Mouse (Mus musculus) intestine, embryonic 15.5 days (tissue): Measurements from ENCODE around the gene Ugt2a3. TPM values are rescaled to one million over a fixed set of nuclear protein-coding genes. Genes with fewer than 3 reads are reported as not detected.
"Not testable (repeated sequence)": the region's sequence is repeated elsewhere in the genome, so short reads cannot be mapped to it uniquely, and the experiment has no call there.

Experiments
- ATAC-seq: fragments of 200-750 bp; cut with Nextera tagmentation; 2 replicates; pipeline ENCODE4 v1.8.0; 2017; ENCODE audit warnings: moderate TSS enrichment, moderate library complexity
- H3K27ac ChIP-seq: fragments of 300-500 bp; sonication (generic); 2 replicates; pipeline ENCODE4 v1.5.1; 2015; ENCODE audit warnings: mild to moderate bottlenecking, inconsistent platforms
- H3K27me3 ChIP-seq: fragments of 300-500 bp; sonication (generic); replicated peaks from 2 replicates; pipeline ENCODE4 v1.6.1; 2015; ENCODE audit warnings: inconsistent platforms
- H3K36me3 ChIP-seq: fragments of 300-500 bp; sonication (generic); 2 replicates; pipeline ENCODE4 v1.6.1; 2015; ENCODE audit warnings: inconsistent platforms
- H3K4me1 ChIP-seq: fragments of 300-500 bp; sonication (generic); replicated peaks from 2 replicates; pipeline ENCODE4 v1.6.1; 2015; ENCODE audit warnings: inconsistent platforms
- H3K4me2 ChIP-seq: fragments of 300-500 bp; sonication (generic); replicated peaks from 2 replicates; pipeline ENCODE4 v1.6.1; 2015; ENCODE audit warnings: mild to moderate bottlenecking, inconsistent platforms
- H3K4me3 ChIP-seq: fragments of 300-500 bp; sonication (generic); replicated peaks from 2 replicates; pipeline ENCODE4 v1.5.1; 2015; ENCODE audit warnings: inconsistent platforms
- H3K9ac ChIP-seq: fragments of 300-500 bp; sonication (generic); 2 replicates; pipeline ENCODE4 v1.6.1; 2015; ENCODE audit warnings: inconsistent platforms
- H3K9me3 ChIP-seq: fragments of 300-500 bp; sonication (generic); 2 replicates; pipeline ENCODE4 v1.6.1; 2016; ENCODE audit warnings: inconsistent platforms
- WGBS: fragments of 180-500 bp; shearing (Covaris S2); methylation state at CpG from one replicate; pipeline ENCODE4 v1.1.7; 2015; 5-methylcytosine and 5-hydroxymethylcytosine counted together
- polyA plus RNA-seq: library from polyadenylated mRNA; unstranded; fragments of >200 nt; fragmentation: Nextera tagmentation; extraction: Ambion mirVana; gene quantifications from 2 replicates; pipeline ENCODE4 v1.2.1, GENCODE M21; 2015

The Ugt2a3 gene
- polyA plus RNA-seq: 3.1 and 3.6 TPM in 2 replicates

DNA sequence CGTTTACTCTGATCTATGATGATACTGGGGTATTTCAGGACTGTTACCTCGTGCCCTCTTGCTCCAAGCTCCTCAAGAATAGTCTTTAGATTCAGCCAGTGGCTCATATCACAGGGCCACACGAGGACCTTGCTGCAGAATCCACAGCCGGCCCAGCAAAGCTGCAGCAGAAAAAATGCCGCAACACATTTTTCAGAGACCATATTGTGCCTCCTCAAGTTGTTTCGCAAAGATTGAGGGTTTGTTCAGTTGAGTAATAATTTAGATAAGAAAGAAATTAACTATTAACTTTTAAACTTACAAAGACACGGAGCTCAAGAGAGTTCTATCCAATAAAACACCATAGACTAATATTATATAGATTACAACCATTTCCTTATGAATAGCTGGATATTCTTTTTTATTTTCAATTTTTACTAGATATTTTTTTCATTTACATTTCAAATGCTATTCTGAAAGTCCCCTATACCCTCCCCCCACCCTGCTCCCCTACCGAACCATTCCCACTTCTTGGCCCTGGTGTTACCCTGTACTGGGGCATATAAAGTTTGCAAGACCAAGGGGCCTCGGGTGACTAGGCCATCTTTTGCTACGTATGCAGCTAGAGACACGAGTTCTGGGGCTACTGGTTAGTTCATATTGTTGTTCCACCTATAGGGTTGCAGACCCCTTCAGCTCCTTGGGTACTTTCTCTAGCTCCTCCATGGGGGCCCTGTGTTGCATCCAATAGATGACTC, at the start of gene Ugt2a3:
TSS of gene Ugt2a3 (minus strand) at position 235 of the 737 bp plus-strand sequence.
- no peak within 1 kb of the TSS for H3K4me2 ChIP-seq
- 57% methylated on average over 11 of the region's 11 CpGs for WGBS
- H3K4me3 ChIP-seq: no peak within 1 kb of the TSS
- no peaks in the 10 kb centered on the region for H3K4me1 ChIP-seq
- peak; percentile 86 for ATAC-seq
- no peaks in the 10 kb centered on the region for H3K36me3 ChIP-seq
- H3K27me3 ChIP-seq: no peaks in the 10 kb centered on the region
- no peak within 1 kb of the TSS for H3K27ac ChIP-seq
- H3K9ac ChIP-seq: no peak within 1 kb of the TSS
- no peaks in the 10 kb centered on the region for H3K9me3 ChIP-seq

DNA sequence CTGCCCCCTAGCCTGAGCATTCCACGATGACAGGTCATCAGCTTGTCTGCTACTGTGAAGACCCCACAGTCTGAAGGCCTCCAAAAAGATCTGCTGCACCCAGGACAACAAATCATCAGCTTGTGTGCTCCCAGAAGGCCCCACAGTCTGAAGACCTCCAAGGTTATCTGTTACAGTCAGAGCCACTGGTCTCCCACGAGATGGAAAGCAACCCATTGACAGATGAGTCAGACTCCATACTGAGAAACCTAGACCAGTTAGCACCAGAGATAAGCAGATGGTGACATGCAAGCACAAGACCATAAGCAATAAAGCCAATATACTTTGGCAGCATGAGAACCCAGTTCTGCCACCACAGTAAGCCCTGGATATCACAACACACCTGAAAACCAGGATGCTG, 43.2 kb upstream of the Ugt2a3 start:
- no peak overlapping the region for H3K4me2 ChIP-seq
- 37% methylated on average over 2 of the region's 2 CpGs for WGBS
- H3K9ac ChIP-seq: no peak overlapping the region
- H3K27ac ChIP-seq: peak overlapping the region; percentile 54; the same call in 1 of the 2 replicates
- no peak overlapping the region for H3K4me3 ChIP-seq
- ATAC-seq: peak; percentile 88
- H3K27me3 ChIP-seq: no peaks in the 10 kb centered on the region
- no peaks in the 10 kb centered on the region for H3K36me3 ChIP-seq
- no peaks in the 10 kb centered on the region for H3K9me3 ChIP-seq
- H3K4me1 ChIP-seq: no peaks in the 10 kb centered on the region

DNA sequence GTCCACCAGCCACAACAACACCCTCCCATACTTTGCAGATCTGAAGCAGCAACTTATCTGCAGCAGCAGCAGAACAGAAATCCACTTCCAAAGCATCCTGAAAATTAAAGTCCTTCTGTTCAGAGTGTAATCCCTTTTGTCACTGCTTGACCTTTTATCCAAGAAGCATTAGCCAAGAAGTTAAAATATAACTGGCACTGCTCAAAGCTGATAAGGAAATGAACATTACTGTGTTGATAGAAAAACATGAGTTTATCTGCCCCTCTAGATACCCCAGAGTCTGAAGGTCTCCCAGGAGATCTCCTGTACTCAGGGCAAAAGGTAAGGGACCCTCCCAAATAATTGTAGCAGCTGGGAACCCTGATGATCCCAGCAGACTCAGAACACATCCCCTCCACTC, 42.8 kb upstream of the Ugt2a3 start:
- H3K27me3 ChIP-seq: no peaks in the 10 kb centered on the region
- H3K4me3 ChIP-seq: no peak overlapping the region
- H3K27ac ChIP-seq: peak overlapping the region; percentile 54; the same call in 1 of the 2 replicates
- H3K9ac ChIP-seq: no peak overlapping the region
- H3K9me3 ChIP-seq: no peaks in the 10 kb centered on the region
- ATAC-seq: peak; percentile 95
- no peaks in the 10 kb centered on the region for H3K36me3 ChIP-seq
- no peak overlapping the region for H3K4me2 ChIP-seq
- no peaks in the 10 kb centered on the region for H3K4me1 ChIP-seq

DNA sequence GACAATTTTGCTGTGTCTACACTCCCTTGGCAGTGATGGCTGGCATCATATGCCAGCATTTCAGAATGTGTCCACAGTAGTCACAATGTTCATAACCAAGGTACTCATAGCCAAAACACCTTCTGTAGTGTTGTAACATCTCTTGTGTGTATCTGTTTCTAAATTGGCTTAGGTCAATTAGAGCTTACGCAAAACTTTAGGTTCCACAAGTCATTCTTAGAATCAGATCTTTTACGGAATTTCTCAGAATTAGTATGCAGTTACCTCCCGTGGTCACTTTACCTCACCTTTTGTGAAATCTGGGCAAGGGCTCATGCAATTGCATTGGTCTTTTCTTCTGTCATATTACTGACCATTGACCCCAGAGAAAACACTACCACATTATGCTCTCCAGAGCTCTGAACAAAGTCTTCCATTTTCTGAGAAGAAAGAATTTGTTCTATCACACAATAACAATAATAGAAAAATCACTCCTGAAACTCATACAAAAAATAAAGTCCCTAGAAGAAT, 38.9 kb upstream of the Ugt2a3 start:
- H3K4me1 ChIP-seq: no peaks in the 10 kb centered on the region
- no peak overlapping the region for H3K9ac ChIP-seq
- no peak overlapping the region for H3K4me2 ChIP-seq
- no peak overlapping the region for H3K4me3 ChIP-seq
- no peaks in the 10 kb centered on the region for H3K9me3 ChIP-seq
- 82% methylated on average over 3 of the region's 3 CpGs for WGBS
- H3K36me3 ChIP-seq: no peaks in the 10 kb centered on the region
- no peaks in the 10 kb centered on the region for H3K27me3 ChIP-seq
- no peak for ATAC-seq
- H3K27ac ChIP-seq: no peak overlapping the region

DNA sequence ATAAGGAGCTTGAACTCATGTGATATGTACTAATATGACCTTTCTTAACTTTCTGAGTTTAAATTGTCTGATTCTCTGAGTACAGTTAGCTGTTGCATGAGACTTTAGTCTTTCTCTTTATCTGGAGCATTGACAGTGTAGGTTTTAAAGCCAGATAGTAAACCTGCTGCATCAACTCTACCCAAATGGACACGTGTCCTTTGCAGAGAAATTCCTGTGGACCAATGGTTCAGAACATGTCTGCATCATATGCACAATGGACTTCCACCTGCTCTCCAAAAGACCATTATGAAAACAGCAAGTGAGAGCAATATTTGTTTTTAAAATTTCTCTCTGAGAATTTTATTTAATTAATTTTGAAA, 36.5 kb upstream of the Ugt2a3 start:
- 41% methylated on average over 1 of the region's 1 CpGs for WGBS
- no peaks in the 10 kb centered on the region for H3K9me3 ChIP-seq
- no peak overlapping the region for H3K9ac ChIP-seq
- H3K4me2 ChIP-seq: no peak overlapping the region
- no peaks in the 10 kb centered on the region for H3K4me1 ChIP-seq
- no peaks in the 10 kb centered on the region for H3K36me3 ChIP-seq
- ATAC-seq: no peak
- H3K27ac ChIP-seq: no peak overlapping the region
- no peaks in the 10 kb centered on the region for H3K27me3 ChIP-seq
- no peak overlapping the region for H3K4me3 ChIP-seq

DNA sequence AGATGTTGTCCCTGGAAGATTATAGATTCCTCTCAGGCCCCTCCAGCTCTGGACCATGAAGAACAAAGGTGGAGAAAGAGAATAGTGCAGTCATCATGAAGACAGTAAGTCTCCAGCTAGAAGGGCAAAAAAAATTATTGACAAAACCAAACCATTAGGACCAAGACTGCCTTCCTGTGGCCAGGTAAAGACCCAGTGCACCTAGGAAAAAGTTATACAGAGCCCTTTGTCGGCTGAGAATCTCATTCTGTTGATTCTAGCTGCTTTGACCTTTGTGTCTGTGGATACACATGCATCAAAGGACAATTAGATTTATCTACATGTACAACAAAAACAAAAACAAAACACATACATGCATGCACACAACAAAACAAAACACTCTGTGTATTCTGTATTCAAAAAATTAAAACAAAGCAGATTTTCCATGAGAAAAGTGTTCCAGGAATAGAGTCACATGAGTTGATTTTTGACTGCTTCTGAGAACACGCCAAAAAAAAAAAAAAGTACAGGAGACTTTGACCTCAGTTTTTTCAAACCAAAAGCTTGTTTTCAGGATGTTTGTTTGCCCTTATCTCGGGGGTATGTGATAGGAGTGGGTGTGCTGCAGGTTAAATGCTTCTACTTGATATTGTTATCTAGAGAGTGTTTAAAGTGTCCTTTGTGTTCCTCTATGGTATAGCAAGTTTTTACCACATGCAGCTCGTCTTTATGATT, 36.0 kb upstream of the Ugt2a3 start:
- 40% methylated on average over 4 of the region's 4 CpGs for WGBS
- ATAC-seq: peak; percentile 95
- not testable (repeated sequence) for H3K27ac ChIP-seq, H3K4me2 ChIP-seq, H3K4me1 ChIP-seq, H3K36me3 ChIP-seq, H3K27me3 ChIP-seq, H3K4me3 ChIP-seq, H3K9ac ChIP-seq, H3K9me3 ChIP-seq

DNA sequence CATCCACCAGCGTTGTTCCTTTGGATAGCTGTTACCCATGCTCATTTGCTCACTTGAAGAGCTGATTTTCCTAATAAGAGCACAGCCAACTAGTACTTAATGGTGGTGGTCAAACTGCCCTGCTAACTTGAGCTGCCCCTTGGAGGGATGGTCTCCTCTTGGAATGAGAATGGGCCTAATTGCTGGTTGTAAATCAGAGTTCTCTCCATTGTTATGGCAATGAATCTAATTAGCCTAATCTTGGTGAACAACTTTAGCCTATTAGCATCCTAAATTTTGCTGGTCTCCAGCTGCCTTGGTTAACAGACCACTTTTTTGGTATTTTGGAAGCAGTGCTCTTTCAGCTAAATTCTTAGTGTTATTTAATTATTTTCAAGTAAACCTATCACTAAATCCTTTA, 13.4 kb upstream of the Ugt2a3 start:
- no peak overlapping the region for H3K4me2 ChIP-seq
- H3K36me3 ChIP-seq: no peaks in the 10 kb centered on the region
- no peaks in the 10 kb centered on the region for H3K27me3 ChIP-seq
- ATAC-seq: no peak
- H3K9ac ChIP-seq: no peak overlapping the region
- H3K4me1 ChIP-seq: no peaks in the 10 kb centered on the region
- no peak overlapping the region for H3K4me3 ChIP-seq
- 57% methylated on average over 1 of the region's 1 CpGs for whole genome bisulfite sequencing
- H3K9me3 ChIP-seq: no peaks in the 10 kb centered on the region
- H3K27ac ChIP-seq: no peak overlapping the region

DNA sequence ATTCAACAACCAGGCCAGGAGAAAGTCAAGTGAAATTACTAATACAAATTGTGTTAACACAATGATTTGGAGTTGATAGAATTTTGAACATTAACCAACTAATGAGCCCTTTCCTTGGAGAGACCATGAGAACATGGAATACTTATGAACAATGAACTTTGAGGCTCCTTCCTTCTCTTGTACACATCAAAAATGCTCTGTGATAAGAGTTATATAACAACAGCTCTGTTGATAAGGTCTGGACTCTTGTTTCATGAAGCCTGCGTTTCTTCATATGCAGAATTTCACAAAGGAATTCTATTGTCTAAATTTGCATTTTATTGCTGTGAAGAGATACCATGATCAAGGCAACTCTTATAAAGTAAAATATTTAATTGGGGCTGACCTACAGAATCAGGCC, 12.2 kb upstream of the Ugt2a3 start:
- not testable (repeated sequence) for H3K27ac ChIP-seq, H3K27me3 ChIP-seq, H3K36me3 ChIP-seq, H3K9ac ChIP-seq, H3K4me1 ChIP-seq, H3K9me3 ChIP-seq, H3K4me2 ChIP-seq, H3K4me3 ChIP-seq
- peak; percentile 52; the same call in 1 of the 2 replicates for ATAC-seq
- WGBS: 56% methylated on average over 1 of the region's 1 CpGs

DNA sequence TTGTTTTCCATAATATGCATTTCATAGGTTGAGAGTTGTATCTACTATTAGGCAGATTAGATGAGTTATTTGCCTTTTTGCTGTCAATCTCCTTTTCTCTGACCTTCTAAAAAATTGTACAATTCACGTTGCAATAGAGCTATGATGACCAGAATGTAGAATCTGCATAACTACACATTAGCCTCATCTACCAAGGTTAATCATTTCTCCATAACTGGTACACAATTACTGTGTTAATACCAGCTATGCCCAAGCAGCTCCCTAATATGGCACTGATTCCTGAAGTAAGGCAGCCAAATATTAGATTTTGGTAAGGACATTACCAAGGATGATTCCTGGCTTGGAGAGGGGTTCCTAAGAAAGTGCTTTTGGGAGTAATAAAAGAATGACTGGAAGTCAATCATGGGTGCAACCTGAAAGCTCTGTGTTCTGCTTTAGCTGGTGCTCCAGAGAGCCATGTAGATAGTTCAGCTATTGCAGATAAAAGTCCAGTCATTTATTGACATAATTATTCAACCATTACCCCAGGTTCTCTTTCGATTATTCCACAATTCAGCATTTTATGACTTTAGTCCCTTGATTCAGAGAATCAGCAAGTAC, 10.6 kb upstream of the Ugt2a3 start:
- peak; percentile 85 for ATAC-seq
- not testable (repeated sequence) for H3K9me3 ChIP-seq, H3K9ac ChIP-seq, H3K27ac ChIP-seq, H3K27me3 ChIP-seq, H3K36me3 ChIP-seq, H3K4me2 ChIP-seq, H3K4me3 ChIP-seq, H3K4me1 ChIP-seq
- 47% methylated on average over 2 of the region's 2 CpGs for WGBS

DNA sequence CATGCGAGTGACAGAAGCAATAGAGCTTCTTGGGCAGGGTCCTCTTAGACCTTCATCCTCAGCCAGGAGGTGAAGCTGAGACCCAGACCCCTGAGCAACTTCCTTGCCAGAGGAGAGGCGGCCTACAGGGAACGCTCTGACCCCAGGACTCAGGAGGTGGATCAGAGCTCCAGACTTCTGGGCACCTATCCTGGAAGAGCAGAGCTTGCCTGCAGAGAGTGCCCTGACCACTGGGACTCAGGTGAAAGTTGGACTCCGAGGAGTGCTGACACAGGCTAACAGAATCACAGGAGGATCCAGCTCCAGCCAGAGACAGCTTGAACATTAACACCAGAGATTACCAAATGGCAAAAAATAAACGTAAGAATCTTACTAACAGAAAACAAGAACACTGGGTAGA, 3.5 kb upstream of the Ugt2a3 start:
- no peak for ATAC-seq
- H3K4me3 ChIP-seq: no peak overlapping the region
- H3K4me1 ChIP-seq: no peaks in the 10 kb centered on the region
- no peaks in the 10 kb centered on the region for H3K36me3 ChIP-seq
- 78% methylated on average over 5 of the region's 5 CpGs for WGBS
- H3K9me3 ChIP-seq: no peaks in the 10 kb centered on the region
- no peaks in the 10 kb centered on the region for H3K27me3 ChIP-seq
- H3K9ac ChIP-seq: no peak overlapping the region
- H3K27ac ChIP-seq: no peak overlapping the region
- H3K4me2 ChIP-seq: no peak overlapping the region

DNA sequence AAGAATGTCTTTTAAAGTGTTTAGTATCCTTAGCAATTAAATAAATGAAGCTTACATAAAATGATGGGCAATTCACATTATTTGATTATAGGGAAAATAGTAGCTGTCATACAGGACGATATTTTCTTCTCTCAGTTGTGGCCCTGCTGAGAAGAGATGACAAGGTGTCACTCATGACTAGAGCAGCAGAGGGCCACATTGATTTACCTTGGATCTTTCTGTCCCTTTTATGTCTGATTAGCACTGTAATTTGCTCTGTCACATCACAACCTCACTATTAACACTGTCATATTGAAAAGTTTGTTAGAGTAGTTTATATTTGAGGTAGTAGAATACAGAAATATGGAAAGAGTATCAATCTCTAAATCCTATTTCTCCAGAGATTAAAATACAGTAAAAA, 1.8 kb downstream of the Ugt2a3 start:
- H3K27ac ChIP-seq: no peak overlapping the region
- H3K9ac ChIP-seq: no peak overlapping the region
- H3K4me1 ChIP-seq: no peaks in the 10 kb centered on the region
- ATAC-seq: no peak
- H3K4me2 ChIP-seq: no peak overlapping the region
- H3K4me3 ChIP-seq: no peak overlapping the region
- WGBS: 72% methylated on average over 1 of the region's 1 CpGs
- no peaks in the 10 kb centered on the region for H3K27me3 ChIP-seq
- no peaks in the 10 kb centered on the region for H3K36me3 ChIP-seq
- H3K9me3 ChIP-seq: no peaks in the 10 kb centered on the region

DNA sequence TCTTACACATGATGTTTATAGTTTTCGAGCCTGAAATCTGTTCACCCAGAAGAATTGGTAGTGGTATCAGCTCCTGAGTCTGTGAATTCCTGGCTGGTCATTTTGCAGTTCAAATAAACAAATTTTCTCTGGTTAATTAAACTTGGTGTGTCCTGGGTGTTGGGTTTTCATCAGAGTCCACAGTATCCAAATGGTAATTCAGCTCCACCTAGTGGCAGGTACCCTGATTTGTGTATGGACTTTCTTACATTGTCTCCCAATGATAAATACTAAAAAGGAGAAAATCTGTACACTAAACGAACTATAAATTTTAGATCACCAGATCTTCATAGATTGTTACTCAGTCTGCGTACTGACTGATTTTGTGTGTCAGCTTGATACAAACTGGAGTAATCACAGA, 3.4 kb downstream of the Ugt2a3 start:
- WGBS: 62% methylated on average over 3 of the region's 3 CpGs
- Histone ChIP-seq H3K27me3 (no peaks in the 10 kb centered on the region), H3K36me3 (no peaks in the 10 kb centered on the region), H3K27ac (no peak overlapping the region), H3K4me1 (no peaks in the 10 kb centered on the region), H3K4me3 (no peak overlapping the region), H3K4me2 (no peak overlapping the region), H3K9ac (no peak overlapping the region), H3K9me3 (no peaks in the 10 kb centered on the region)
- no peak for ATAC-seq
